Mouse (Mus musculus) intestine, embryonic 14.5 days (tissue): ENCODE results near the gene Zfp866. TPM values are rescaled to one million over a fixed set of nuclear protein-coding genes. Genes with fewer than 3 reads are reported as not detected.

Experiments used
- ATAC-seq: fragments of 200-750 bp; cut with Nextera tagmentation; replicated peaks from 2 replicates; pipeline ENCODE4 v1.8.0; 2017; ENCODE audit warnings: low read depth, moderate number of reproducible peaks, moderate TSS enrichment, moderate library complexity; ENCODE audit not compliant: low FRiP score, low TSS enrichment
- DNase-seq: peaks from one replicate; pipeline ENCODE4 v3.0.0-alpha.2; 2018; ENCODE audit warnings: low spot score
- H3K27ac ChIP-seq: fragments of 300-500 bp; sonication (generic); 2 replicates; pipeline ENCODE4 v1.5.1; 2014; ENCODE audit warnings: low read depth, mild to moderate bottlenecking, control low read depth
- H3K27me3 ChIP-seq: fragments of 300-500 bp; sonication (generic); replicated peaks from 2 replicates; pipeline ENCODE4 v1.6.1; 2014; ENCODE audit warnings: low read length, control low read depth; ENCODE audit not compliant: control insufficient read depth, insufficient read depth
- H3K36me3 ChIP-seq: fragments of 300-500 bp; sonication (generic); 2 replicates; pipeline ENCODE4 v1.6.1; 2014; ENCODE audit warnings: low read length, control low read depth; ENCODE audit not compliant: control insufficient read depth, insufficient read depth
- H3K4me1 ChIP-seq: fragments of 300-500 bp; sonication (generic); replicated peaks from 2 replicates; pipeline ENCODE4 v1.6.1; 2014; ENCODE audit warnings: low read length, control low read depth, mixed read lengths; ENCODE audit not compliant: control insufficient read depth, insufficient read depth
- H3K4me2 ChIP-seq: fragments of 300-500 bp; sonication (generic); 2 replicates; pipeline ENCODE4 v1.6.1; 2014; ENCODE audit warnings: low read length
- H3K4me3 ChIP-seq: fragments of 300-500 bp; sonication (generic); 2 replicates; pipeline ENCODE4 v1.5.1; 2014; ENCODE audit warnings: low read depth, low read length, control low read depth, mixed read lengths
- H3K9ac ChIP-seq: fragments of 300-500 bp; sonication (generic); 2 replicates; pipeline ENCODE4 v1.6.1; 2014; ENCODE audit warnings: mild to moderate bottlenecking, low read length
- H3K9me3 ChIP-seq: fragments of 300-500 bp; sonication (generic); 2 replicates; pipeline ENCODE4 v1.6.1; 2016; ENCODE audit warnings: low read length, control low read depth; ENCODE audit not compliant: control insufficient read depth
- WGBS: fragments of 180-500 bp; shearing (Covaris S2); extraction: QIAGEN DNeasy Blood & Tissue Kit; methylation state at CpG from one replicate; pipeline ENCODE4 v1.1.7; 2014; 5-methylcytosine and 5-hydroxymethylcytosine counted together
- polyA plus RNA-seq: library from polyadenylated mRNA; unstranded; fragments of >200 nt; fragmentation: Nextera tagmentation; extraction: Ambion mirVana; gene quantifications from 2 replicates; pipeline ENCODE4 v1.2.1, GENCODE M21; 2014

Zfp866 gene
- polyA plus RNA-seq, 1 experiment from 2014 or later, result 27.4 TPM

DNA sequence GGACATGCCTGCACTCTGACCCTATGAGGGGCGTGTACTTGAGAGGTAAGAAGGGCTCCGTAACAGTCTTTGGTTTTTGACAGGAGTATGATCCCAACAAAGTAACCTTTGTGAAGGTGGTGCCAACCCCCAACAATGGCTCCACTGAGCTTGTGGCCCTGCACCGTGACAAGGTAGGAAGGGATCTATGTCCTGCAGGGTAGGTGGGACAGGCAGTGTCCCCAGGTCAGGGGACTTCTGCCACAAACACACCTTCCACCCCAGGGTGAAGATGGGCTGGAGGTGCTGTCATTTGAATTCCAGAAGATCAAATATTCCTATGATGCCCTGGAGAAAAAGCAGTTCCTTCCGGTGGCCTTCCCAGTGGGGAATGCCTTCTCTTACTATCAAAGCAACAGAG lies 2.7 kb upstream of the Zfp866 start:
- Histone ChIP-seq H3K36me3 (peaks cover 57% of the 10 kb centered on the region), H3K4me1 (peaks cover 12% of the 10 kb centered on the region), H3K27ac (no peak overlapping the region), H3K4me2 (no peak overlapping the region), H3K9me3 (no peaks in the 10 kb centered on the region), H3K27me3 (no peaks in the 10 kb centered on the region), H3K9ac (no peak overlapping the region), H3K4me3 (no peak overlapping the region)
- ATAC-seq, result no peak
- DNase-seq, result no peak
- 92% methylated on average over 4 of the region's 4 CpGs for WGBS

DNA sequence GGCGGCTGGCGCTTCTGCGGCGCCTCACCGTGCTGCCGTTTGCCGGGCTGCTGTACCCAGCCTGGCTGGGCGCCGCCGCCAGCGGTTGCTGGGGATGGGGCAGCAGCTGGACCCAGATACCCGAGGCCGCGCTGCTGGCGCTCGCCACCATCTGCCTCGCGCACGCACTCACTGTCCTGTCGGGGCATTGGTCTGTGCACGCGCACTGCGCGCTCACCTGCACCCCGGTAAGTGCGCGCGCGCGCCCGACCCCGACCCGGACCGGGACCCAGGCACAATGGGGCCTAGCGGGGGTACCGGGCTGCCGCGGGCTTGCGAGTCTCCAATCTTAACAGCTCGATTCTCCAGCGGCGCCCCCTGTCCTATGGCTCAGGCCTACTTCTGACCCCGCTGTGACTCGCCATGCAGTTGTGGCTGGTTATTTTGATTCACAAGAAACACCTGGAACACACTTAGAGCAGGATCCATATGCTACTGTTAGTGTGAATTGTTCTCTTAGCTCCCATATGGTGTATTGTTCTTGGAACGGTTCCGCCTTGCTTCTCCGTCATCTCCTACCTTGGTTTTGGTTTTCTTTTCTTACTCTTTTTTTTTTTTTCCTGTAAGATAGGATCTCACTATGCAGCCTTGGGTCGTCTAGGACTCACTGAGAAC lies 564 bp upstream of the Zfp866 start:
- DNase-seq, result peak; percentile 69
- Histone ChIP-seq H3K27me3 (no peaks in the 10 kb centered on the region), H3K4me1 (peaks cover 12% of the 10 kb centered on the region), H3K36me3 (peaks cover 36% of the 10 kb centered on the region), H3K4me2 (peak overlapping the region; percentile 80), H3K9me3 (no peaks in the 10 kb centered on the region), H3K4me3 (peak overlapping the region; percentile 100), H3K9ac (peak overlapping the region; percentile 96), H3K27ac (peak overlapping the region; percentile 79)
- WGBS, result under 1% methylated on average over 47 of the region's 48 CpGs
- peak; percentile 77 for ATAC-seq

DNA sequence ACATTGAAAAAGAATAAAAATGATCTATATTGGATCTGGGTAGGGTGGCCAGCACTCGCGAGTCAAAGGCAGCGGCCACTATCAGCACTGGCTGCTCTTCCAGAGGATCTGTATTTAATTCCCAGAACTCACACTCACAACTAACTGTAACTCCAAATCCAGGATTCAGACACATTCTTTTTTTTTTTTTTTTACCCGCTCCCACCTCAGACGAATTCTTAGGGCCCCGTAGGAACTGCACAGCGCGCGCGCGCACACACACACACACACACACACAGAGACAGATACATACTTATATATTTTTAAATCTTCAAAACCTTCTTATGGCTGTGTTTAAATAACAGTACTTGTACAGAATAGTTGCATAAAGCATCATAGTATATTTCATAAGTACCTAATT lies 614 bp downstream of the Zfp866 start:
- ATAC-seq, result peak; percentile 24
- H3K27ac ChIP-seq, result peak overlapping the region; percentile 79; the same call in 1 of the 2 replicates
- H3K4me3 ChIP-seq, result peak overlapping the region; percentile 100
- peaks cover 25% of the 10 kb centered on the region for H3K36me3 ChIP-seq
- no peaks in the 10 kb centered on the region for H3K27me3 ChIP-seq
- DNase-seq, result no peak
- H3K4me2 ChIP-seq, result peak overlapping the region; percentile 80
- peak overlapping the region; percentile 96 for H3K9ac ChIP-seq
- H3K4me1 ChIP-seq, result peaks cover 12% of the 10 kb centered on the region
- no peaks in the 10 kb centered on the region for H3K9me3 ChIP-seq
- 26% methylated on average over 11 of the region's 11 CpGs for WGBS

DNA sequence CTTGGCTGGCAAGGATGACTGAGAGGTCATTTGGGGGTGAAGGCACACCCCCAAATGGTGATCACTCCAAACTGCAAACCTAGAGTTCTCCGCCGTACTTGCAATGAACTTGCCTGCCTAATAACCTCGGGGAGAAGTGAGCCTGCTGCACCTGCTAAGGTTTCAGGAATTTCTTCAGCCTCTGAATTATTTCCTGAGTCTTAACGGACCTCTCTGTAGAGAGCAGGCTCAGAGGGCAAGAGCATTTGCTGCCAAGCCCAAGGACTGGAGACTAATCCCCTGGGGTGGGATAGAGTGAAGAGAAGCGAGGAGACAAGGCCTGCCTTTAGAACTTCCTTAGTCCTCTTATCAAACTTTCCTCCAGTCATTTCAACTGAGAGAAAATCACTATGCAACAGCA lies 1.2 kb downstream of the Zfp866 start:
- H3K9ac ChIP-seq, result no peak overlapping the region
- H3K36me3 ChIP-seq, result peaks cover 18% of the 10 kb centered on the region
- H3K4me2 ChIP-seq, result peak overlapping the region; percentile 80
- DNase-seq (peak; percentile 45), ATAC-seq (no peak)
- no peaks in the 10 kb centered on the region for H3K9me3 ChIP-seq
- H3K4me1 ChIP-seq, result peaks cover 12% of the 10 kb centered on the region
- H3K4me3 ChIP-seq, result 0 out of 2 replicates have a peak overlapping the region, but pooled peaks have one; percentile 100
- WGBS, result 67% methylated on average over 5 of the region's 5 CpGs
- H3K27ac ChIP-seq, result no peak overlapping the region
- H3K27me3 ChIP-seq, result no peaks in the 10 kb centered on the region

DNA sequence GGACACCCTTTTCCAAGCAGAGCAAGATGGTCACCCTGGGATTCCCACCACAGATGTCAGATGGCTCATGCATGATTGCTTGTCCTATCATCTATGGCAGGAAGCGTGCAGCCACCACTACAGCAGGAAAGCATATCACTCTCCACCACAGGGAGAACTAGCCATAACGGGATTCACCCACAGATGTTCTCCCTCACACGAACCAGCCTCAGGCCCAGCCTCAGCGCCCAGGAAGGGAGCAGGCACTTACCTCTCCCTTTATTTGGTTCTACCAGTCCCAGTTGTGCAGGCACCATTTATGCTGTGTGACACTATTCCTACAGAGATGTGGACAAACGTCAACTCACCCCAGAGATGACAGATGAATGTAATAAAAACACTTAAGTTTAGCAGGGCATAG lies 1.9 kb downstream of the Zfp866 start:
- Histone ChIP-seq H3K27me3 (no peaks in the 10 kb centered on the region), H3K4me2 (no peak overlapping the region), H3K9me3 (no peaks in the 10 kb centered on the region), H3K27ac (no peak overlapping the region), H3K36me3 (peaks cover 12% of the 10 kb centered on the region), H3K4me3 (no peak overlapping the region), H3K4me1 (peaks cover 12% of the 10 kb centered on the region), H3K9ac (no peak overlapping the region)
- DNase-seq, result peak; percentile 42
- WGBS, result 89% methylated on average over 5 of the region's 5 CpGs
- no peak for ATAC-seq

DNA sequence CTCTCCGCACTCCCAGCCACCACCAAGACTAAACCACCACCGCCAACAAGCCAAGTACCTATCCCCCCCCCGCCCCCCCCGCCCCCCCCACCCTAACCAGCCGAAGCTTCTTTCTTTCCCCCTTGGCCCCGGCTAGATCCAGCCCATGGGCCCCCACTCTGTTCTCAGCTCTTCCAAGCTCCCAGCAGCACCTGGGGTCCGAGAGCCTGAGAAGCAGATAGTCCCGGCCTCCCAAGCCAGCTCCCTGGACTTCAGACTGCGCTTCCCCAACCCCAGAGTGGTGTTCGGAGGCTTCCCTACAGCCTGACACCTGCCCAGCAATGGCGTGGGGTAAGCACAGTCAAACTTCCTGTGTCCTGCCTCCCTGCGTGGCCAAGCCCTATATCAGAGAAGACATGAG lies 13.9 kb downstream of the Zfp866 start:
- Histone ChIP-seq H3K4me1 (peaks cover 20% of the 10 kb centered on the region), H3K4me2 (no peak overlapping the region), H3K27ac (no peak overlapping the region), H3K36me3 (no peaks in the 10 kb centered on the region), H3K9ac (no peak overlapping the region), H3K4me3 (no peak overlapping the region), H3K9me3 (no peaks in the 10 kb centered on the region), H3K27me3 (no peaks in the 10 kb centered on the region)
- ATAC-seq, result no peak
- WGBS, result 59% methylated on average over 12 of the region's 12 CpGs
- DNase-seq, result peak; percentile 32

DNA sequence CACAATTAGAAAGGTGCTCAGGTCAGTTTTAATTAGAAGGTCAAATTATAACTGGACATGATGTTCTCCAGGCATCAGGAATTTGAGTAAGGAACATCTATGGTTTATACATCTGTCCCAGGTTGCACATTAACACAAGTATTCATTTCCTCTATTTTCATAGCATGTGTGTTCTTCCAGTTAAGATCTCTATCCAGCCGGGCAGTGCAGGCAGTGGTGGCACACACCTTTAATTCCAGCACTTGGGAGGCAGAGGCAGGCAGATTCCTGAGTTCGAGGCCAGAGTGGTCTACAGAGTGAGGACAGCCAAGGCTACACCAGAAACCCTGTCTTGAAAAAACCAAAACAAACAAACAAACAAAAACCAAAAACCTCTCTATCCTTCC lies 15.8 kb downstream of the Zfp866 start:
- Histone ChIP-seq H3K4me1 (peaks cover 20% of the 10 kb centered on the region), H3K9me3 (no peaks in the 10 kb centered on the region), H3K27me3 (no peaks in the 10 kb centered on the region), H3K27ac (no peak overlapping the region; the same call in 1 of the 2 replicates), H3K9ac (no peak overlapping the region), H3K4me2 (peak overlapping the region; percentile 16; the same call in 1 of the 2 replicates), H3K36me3 (0 out of 2 replicates have a peak, but pooled peaks cover 6% of the 10 kb centered on the region), H3K4me3 (peak overlapping the region; percentile 72; the same call in 1 of the 2 replicates)
- WGBS, result 42% methylated on average over 2 of the region's 2 CpGs
- DNase-seq, result no peak
- ATAC-seq, result peak; percentile 13; the same call in 1 of the 2 replicates

DNA sequence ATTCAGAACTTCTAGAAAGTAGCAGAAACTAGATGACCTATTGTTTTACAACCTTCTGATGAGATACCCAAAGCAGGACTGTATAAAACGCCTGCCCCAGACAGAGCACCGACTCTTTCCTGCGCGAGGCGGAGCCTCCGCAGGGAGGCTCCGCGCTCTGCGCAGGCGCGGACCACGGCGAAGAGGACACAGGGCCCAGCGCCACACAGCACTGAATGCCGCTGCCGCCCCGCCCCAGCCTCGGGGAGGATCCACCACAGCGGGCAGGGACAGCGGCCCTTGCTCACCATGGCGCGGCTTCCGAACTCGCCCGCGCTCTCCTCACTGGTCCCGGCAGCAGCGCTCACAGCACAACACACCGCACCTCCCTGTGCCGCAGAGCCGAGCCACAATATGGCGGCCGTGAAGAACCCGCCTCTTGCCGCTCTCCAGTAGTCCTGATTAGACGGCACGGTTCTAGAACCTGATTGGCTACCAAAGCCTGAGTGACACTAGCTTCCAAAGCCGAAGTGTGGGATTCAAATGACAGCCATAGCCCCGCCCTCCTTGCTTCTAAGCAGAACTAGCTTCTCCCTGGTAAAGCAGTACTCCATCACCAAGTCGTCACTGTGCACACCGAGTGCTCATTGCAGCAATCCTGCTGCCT lies 16.4 kb downstream of the Zfp866 start, which contains the start of gene Gm20422:
Gene Gm20422, minus strand, starts transcription at position 384 of the 646 bp plus-strand sequence.
- Histone ChIP-seq H3K4me3 (peak within 1 kb of the TSS; percentile 72), H3K4me2 (peak within 1 kb of the TSS; percentile 88), H3K9ac (peak within 1 kb of the TSS; percentile 90), H3K27ac (peak within 1 kb of the TSS; percentile 99), H3K36me3 (peaks cover 10% of the 10 kb centered on the region; the same call in 1 of the 2 replicates), H3K9me3 (no peaks in the 10 kb centered on the region), H3K27me3 (no peaks in the 10 kb centered on the region), H3K4me1 (peaks cover 20% of the 10 kb centered on the region)
- DNase-seq (peak; percentile 97), ATAC-seq (peak; percentile 99)
- under 1% methylated on average over 41 of the region's 41 CpGs for WGBS
